Mouse (Mus musculus): ENCODE measurements around the gene Tdg.

- TF ChIP-seq CTCF (IDR thresholded peaks at IDR 0.05; ENCODE audit: low read depth) (no peak), EP300 (IDR thresholded peaks at IDR 0.05; ENCODE audit: low read depth) (no peak)
Measured at GRCm38 (mm10) chr10:82654581-82654980, 25.0 kb downstream of the Tdg start.
